Comparison of ENCODE assay signal across 8 mouse cellular contexts in genomic region chr14:73389059-73389458, GRCm38 (mm10). TPM values are rescaled to one million over a fixed set of nuclear protein-coding genes. Genes with fewer than 3 reads are reported as not detected.
DNase-seq lines count a peak whose midpoint lies in the region; ATAC-seq and TF ChIP-seq lines count a peak whose summit lies in the region.

No protein-coding gene starts in this region.

- WGBS in embryonic facial prominence, embryonic 13.5 days = 67% methylated on average over 7 of the region's 7 CpGs
- 56% methylated on average over 7 of the region's 7 CpGs for WGBS in liver, embryonic 12.5 days (ENCODE audit: insufficient replicate concordance)
- WGBS in small intestine, adult 2 months = 59% methylated on average over 7 of the region's 7 CpGs

- no peak overlapping the region for H3K4me3 ChIP-seq in embryonic facial prominence, embryonic 13.5 days
- no peak overlapping the region for H3K4me3 ChIP-seq in liver, embryonic 12.5 days
- no peak overlapping the region for H3K4me3 ChIP-seq in small intestine, adult 2 months (ENCODE audit: low read depth, low read length)

- H3K27ac ChIP-seq in embryonic facial prominence, embryonic 13.5 days = peak overlapping the region; percentile 68
- H3K27ac ChIP-seq in liver, embryonic 12.5 days = peak overlapping the region; percentile 55; the same call in 1 of the 2 replicates
- peak overlapping the region; percentile 77; the same call in 1 of the 2 replicates for H3K27ac ChIP-seq in small intestine, adult 2 months (ENCODE audit: insufficient read depth, low read depth, low read length)

- H3K9me3 ChIP-seq in embryonic facial prominence, embryonic 13.5 days = no peaks in the 10 kb centered on the region
- no peaks in the 10 kb centered on the region for H3K9me3 ChIP-seq in liver, embryonic 12.5 days (replicated peaks)

- peak; percentile 28 for DNase-seq in kidney, postnatal 10 days
- DNase-seq in kidney, postnatal 36 days = no peak
- DNase-seq in ovary, adult 18-20 months (ENCODE audit: low spot score) = no peak
- no peak for DNase-seq in adrenal gland, postnatal 36 days
- DNase-seq in adrenal gland, postnatal 4 days (ENCODE audit: low spot score in 2 of 2) = no peak

- H3K4me2 ChIP-seq in embryonic facial prominence, embryonic 13.5 days = no peak overlapping the region
- H3K4me2 ChIP-seq in liver, embryonic 12.5 days = no peak overlapping the region

- no peaks in the 10 kb centered on the region for H3K36me3 ChIP-seq in embryonic facial prominence, embryonic 13.5 days
- no peaks in the 10 kb centered on the region for H3K36me3 ChIP-seq in liver, embryonic 12.5 days
- H3K36me3 ChIP-seq in small intestine, adult 2 months (ENCODE audit: control insufficient read depth, insufficient read depth, low read length) = no peaks in the 10 kb centered on the region

- no peaks in the 10 kb centered on the region for H3K27me3 ChIP-seq in embryonic facial prominence, embryonic 13.5 days
- no peaks in the 10 kb centered on the region for H3K27me3 ChIP-seq in liver, embryonic 12.5 days (replicated peaks)
- no peaks in the 10 kb centered on the region for H3K27me3 ChIP-seq in small intestine, adult 2 months (ENCODE audit: control insufficient read depth, insufficient read depth, low read length)

- peaks cover 16% of the 10 kb centered on the region for H3K4me1 ChIP-seq in embryonic facial prominence, embryonic 13.5 days
- H3K4me1 ChIP-seq in liver, embryonic 12.5 days = peaks cover 44% of the 10 kb centered on the region
- H3K4me1 ChIP-seq in small intestine, adult 2 months (ENCODE audit: control insufficient read depth, insufficient read depth, insufficient read length, low read length) = peaks cover 11% of the 10 kb centered on the region; the same call in 1 of the 2 replicates

- no peak for TF ChIP-seq CTCF in small intestine, adult 2 months (IDR thresholded peaks at IDR 0.05; ENCODE audit: extremely low read depth, insufficient read length, insufficient replicate concordance, low read depth, low read length)

- ATAC-seq in embryonic facial prominence, embryonic 13.5 days (ENCODE audit: insufficient number of reproducible peaks, insufficient read depth, low FRiP score, low TSS enrichment, low read depth) = no peak
- ATAC-seq in liver, embryonic 12.5 days = no peak

- TF ChIP-seq POLR2A in small intestine, adult 2 months (IDR thresholded peaks at IDR 0.05; ENCODE audit: low read depth, low read length) = no peak

- H3K9ac ChIP-seq in embryonic facial prominence, embryonic 13.5 days = no peak overlapping the region
- H3K9ac ChIP-seq in liver, embryonic 12.5 days = no peak overlapping the region

RNA-seq across cellular contexts. Expression of gene Itm2b, which starts 4.0 kb away (rescaled TPM):
- polyA plus RNA-seq in embryonic facial prominence, embryonic 13.5 days (2015; fragmentation: Nextera tagmentation; extraction: Ambion mirVana) = 659 and 793 TPM in 2 replicates
- polyA plus RNA-seq in liver, embryonic 12.5 days (2016; fragmentation: Nextera tagmentation; extraction: Ambion mirVana) = 395 and 399 TPM in 2 replicates
- polyA plus RNA-seq in small intestine, adult 2 months (2012; rRNA removed) = 515 and 990 TPM in 2 replicates
- total RNA-seq in adrenal gland, postnatal 36 days (2021) = 1,000 to 10,000 TPM in 1 of 2 experiments, 100 to 1,000 TPM in 1; 995 to 1,086 TPM
- total RNA-seq in adrenal gland, postnatal 4 days (2021) = 100 to 1,000 TPM; 885 to 908 TPM
